Mouse (Mus musculus) layer of hippocampus, adult 8-10 months (tissue): ENCODE measurements around the gene Pick1. TPM values are rescaled to one million over a fixed set of nuclear protein-coding genes. Genes with fewer than 3 reads are reported as not detected.

Source experiments
- DNase-seq, 2 experiments: peaks; one replicate each; pipeline ENCODE4 v3.0.0; 2022; ENCODE audit warnings: low spot score in 2 of 2
- total RNA-seq, 4 experiments: library from RNA; stranded (reverse); gene quantifications; 2 replicates each; pipeline ENCODE4 v1.2.4; 2022

The Pick1 gene
- total RNA-seq, 4 experiments from 2014 or later = 46.2 to 63.5 (median 50.6) TPM

DNA sequence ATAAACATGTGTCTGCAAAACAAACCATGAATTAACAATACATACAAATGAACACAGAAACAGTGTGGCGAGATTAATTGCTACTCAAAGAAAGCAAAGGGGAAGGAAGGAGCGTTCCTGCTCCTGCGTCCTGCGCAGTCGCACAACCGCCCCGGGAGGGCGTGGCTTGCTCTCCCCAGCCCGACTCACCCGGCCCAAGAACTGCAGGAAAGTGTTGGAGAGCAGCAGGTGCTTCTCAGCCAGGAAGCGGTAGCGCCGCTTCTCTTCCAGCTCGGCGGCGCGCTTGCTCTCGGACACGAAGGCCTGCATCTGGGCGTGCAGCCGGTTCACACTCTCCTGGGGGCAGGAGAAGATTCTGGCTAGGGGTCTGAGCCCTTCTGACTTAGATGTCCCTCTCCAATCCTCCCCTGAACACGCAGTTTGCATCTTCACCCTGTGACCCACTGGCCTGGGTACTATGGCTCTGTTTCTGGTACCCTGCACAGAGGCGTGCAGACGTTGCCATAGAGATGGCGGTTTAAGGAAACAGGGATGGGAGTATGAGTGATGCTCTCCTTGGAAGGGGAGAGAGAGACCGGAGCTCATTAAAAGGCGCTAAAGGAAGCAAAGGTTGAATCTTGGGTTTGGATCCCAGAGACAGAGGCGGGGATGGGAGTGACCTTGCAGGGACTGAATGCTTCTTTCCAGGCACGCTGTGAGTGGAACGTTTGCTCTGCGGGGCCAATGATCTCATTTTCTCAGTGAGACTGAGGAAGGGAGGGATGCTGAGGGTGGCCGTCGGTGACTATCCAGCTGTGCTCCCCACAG lies 41.5 kb downstream of the Pick1 start:
- DNase-seq = no peak

DNA sequence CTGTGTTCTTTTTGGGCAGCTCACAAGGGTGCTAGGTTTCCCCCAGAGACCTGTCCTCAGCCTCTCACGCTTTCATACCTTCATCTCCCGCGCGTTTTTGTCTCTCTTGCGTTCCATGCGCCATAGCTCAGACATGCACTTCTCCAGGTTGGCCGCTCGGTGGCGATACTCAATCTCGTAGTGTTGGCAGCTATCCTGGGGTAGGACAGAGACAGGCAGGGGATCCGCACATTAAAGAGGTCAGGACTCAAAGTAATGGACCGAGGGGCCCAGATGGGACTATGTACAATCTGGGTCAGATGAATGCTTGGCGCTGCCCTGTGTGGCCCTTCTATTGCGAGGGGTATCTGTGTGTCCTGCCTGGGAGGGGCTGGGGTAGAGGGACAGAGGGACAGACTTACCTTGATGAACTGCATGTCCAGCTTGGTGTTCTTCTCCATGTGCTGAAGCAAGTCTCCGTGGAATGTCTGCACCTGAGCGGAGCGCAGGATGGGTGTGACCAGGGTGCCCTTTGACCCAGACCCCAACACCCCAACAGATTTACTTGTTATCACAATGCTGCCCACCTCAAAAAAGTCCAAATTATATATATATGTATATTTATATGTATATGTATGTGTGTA lies 42.3 kb downstream of the Pick1 start:
- DNase-seq = no peak

DNA sequence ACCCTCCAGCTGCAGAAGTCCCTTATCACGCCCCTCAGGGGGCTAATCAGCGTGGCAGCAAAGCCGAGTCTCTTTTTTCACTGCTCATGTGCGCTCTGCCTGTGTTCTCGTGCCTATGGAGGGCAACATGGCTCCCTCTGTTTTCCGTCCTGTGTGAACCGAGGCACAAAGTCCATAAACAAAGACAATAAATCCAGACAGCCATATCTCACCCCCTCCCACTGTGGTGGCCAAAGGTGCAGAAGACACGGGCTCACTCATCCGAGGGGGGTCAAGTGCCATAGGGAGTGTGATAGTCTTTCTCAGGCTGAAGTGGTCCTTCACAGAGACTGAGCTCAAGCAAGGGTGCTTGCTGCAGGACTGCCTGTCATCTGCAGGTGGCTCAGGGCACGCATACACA lies 44.0 kb downstream of the Pick1 start:
- no peak for DNase-seq

DNA sequence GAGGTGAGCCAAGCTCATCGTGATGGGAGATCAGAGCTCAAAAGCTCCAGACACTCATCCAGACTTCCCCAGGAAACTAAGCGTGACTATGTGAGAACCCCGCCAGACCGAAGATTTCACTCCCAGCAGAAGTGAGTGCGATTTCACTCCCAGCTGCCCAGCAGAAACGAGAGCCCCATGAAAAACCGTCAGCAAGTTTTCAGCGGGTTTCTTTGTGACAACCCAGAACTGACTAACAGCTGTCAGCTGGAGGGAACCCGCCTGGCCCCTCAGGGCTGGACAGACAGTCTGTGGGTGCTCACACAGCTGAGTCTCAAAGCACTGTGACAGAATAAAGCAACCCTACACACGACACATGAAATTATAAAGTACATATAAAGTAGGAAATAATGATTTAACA lies 48.8 kb downstream of the Pick1 start:
- DNase-seq = no peak

DNA sequence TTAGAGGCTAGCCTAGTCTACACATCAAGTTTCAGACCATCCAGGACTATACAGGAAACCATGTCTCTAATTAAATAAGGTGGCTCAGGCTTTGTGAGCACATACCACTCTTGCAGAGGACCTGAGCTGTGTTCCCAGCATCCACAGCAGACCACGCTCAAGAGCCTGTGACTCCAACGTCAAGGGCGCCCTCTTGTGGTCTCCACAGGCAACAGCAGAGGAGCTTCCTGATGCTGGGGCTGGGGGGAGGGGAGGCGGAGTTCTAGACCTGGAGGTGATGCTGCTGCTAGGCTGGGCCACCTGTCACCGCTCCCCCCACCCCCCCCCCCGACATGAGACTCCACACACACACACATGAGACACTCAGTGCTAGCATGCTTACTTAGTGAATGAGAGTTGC lies 51.2 kb downstream of the Pick1 start:
- no peak for DNase-seq

DNA sequence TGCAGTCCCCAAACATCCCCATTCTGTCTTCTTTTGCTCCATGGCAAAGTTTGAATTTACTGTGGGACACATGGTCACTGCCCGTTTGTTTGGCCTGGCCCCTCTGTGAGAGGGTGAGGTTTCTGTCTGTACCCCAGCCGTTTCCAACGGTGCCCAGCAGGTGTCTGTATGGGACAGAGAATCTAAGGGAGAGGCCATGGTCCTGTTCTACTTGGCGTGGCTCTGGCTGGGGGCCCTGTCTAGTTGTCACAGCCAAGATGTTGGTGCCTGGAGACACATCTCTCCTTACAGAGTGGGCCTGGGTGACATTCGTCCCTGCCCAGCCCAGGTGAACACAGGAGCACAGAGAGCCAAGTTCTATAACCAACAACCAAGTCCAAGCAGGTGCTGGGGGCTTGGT lies 51.9 kb downstream of the Pick1 start:
- no peak for DNase-seq

DNA sequence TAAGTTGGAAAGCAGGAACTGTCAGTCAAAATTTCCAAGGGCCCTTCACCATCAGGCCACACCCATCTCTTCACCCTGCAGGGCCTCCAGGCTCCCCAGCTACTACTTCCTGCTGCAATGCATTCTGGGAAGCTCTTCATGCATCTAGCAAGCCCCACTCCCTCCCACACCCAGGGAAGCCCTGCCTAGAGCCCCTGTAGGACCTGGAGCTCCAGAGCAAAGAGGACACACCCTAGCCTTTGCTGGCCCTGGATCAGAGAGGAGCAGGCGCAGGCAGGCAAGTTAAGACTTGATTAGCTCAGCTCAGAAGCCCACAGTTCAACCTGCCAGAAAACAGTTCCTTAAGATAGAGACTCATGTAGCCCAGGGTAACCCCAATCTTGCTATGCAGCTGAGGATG lies 52.4 kb downstream of the Pick1 start:
- no peak for DNase-seq

DNA sequence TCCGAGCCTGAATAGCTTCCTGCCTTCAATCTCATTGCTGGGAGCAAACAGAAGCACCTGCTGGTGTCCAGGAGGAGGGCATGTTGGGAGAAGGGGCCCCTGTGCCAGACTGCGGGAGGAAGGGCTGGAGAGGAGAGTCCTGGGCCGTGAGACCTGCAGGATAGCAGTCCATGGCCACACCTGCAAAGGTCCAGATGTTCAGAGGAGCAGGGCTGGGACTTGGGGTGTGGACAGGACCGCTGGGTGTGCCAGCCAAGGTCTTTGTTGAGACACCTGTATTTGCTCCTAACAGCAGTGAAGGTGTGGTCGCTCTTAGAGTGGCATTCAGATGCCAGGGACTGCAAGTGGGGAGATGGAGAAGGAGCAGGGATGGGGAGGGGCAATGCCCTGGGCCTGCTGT lies 53.5 kb downstream of the Pick1 start:
- DNase-seq = no peak

DNA sequence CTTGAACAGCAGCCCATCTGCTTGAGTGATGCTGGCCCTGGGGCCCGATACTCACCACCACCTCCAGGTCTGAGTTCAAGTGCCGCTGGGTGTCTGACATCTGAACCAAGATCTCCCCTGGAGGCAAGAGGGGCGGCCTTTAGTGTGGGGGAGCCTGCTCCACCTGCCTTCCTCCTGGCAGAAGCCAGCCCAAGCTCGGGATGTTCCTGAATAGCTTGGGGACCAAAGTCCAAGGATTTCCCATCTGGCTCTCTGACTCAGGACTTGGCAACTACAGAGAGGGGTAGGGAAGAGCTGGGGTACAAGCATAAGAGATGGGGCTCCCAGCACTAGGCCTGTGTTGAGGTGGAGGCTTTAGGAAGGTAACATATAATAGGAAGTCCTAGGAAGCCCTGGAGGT lies 54.4 kb downstream of the Pick1 start:
- DNase-seq = no peak

DNA sequence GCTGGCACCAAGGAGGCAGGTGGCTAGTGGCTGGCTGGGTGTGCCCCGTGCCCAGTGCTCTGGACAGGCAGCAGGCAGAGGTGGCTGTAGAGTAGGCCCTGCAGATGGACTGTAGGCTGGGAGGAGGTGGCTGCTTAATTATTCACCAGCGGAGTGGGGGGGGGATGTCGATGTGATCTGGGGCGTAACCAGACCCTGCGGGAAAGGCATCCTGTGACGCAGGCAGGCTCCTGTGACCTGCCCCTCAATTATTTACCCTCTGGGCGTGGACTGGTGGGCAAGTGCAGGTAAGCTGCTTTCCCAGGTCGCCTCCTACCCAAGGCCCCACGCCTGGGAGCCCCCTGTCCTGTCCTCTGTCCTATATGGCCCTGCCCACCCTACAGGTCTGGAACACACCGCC lies 56.4 kb downstream of the Pick1 start, which contains the start of gene Baiap2l2:
Baiap2l2 (minus strand) TSS at position 139 of the 400 bp plus-strand sequence.
- no peak for DNase-seq

DNA sequence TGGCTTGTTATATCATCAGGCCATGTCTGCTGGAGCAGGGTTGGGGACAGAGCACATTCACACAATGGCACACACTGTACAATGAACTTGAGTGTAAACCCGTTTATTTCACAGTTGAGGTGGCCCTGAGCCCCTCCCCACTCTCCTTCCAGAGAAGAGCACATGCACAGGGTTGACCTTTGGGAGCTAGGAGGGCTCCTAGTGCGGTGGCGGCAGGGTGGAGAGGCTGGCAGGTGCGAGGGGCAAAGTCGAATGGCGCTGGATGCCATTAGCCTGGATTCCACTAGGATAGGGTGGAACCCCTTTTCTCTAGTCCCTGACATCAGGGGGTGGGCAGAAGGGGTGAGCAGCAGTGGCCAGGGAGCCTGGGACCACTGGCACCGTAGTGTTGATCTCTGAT lies 57.2 kb downstream of the Pick1 start:
- no peak for DNase-seq

DNA sequence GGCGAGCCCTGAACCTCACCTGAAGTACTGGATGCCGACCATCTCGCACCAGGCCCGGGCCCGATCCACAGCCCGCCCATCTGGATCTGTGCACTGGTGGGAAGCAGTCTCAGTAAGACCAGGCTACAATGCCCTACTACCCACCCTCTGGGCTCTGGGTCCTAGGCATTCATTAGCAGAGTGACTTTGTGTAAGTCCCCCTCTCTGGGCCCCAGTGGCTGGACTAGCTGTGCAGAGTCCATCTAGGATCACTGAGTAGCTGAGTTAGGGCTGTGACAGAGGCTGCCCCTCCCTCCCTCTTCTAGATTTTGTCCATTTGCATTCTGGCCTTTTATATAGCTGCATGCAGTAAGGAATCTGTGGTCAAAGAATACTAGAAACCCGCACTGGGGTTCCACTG lies 58.1 kb downstream of the Pick1 start:
- DNase-seq = no peak

DNA sequence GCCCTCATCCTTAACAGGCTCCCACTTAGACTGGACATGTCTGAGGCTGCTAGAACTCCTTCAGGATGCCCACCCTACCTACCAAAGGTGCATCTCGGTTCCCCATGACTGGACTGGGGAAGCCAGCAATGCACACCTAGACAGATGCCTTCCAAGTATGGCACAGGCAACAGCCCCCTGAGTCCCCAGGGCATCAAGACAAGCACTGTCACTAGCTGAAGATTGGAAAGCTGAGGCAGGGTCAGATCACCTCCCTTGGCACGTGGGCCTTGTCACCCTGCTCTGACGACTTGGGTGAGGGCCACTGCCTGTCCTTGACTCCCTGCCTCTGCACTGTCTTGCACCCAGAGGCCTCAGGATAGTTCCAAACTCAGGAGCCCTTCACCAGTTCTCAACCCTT lies 59.4 kb downstream of the Pick1 start:
- DNase-seq = no peak

DNA sequence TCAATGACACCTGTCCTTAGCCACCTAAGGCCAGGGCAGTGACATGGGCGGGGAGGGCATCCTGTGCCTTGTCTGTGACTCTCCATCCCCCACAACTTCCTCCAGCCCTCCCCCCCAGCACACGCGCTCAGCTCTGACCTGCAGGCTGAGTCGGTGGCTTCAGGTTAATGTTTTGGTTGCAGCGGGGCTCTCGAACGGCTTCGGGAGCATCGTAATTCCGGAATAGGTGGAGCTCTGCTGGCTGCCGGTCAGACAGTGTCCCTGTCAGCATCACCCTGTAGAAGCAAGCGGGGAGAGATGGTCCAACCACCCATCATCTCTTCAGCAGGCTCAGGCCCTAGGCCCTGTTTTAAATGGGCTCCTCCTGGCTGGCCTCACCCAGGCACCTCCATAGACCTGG lies 60.5 kb downstream of the Pick1 start:
- no peak for DNase-seq

DNA sequence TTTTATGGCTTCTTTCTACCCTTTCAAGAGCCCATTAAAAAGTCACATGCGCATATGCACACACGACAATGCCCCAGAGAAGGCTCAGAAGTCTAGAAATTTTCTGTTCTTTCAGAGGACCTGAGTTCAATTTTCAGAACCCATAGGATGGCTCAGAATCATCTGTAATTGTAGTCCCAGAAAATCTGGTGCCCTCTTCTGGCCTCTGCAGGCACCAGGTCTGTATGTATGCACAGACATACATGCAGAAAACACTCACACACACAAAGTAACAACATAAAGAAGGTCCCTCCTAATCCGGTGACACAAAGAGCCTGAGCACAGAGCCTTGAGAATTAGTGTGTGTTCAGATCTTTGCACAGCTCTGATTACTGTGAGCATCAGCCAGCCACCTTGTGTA lies 61.4 kb downstream of the Pick1 start:
- no peak for DNase-seq

DNA sequence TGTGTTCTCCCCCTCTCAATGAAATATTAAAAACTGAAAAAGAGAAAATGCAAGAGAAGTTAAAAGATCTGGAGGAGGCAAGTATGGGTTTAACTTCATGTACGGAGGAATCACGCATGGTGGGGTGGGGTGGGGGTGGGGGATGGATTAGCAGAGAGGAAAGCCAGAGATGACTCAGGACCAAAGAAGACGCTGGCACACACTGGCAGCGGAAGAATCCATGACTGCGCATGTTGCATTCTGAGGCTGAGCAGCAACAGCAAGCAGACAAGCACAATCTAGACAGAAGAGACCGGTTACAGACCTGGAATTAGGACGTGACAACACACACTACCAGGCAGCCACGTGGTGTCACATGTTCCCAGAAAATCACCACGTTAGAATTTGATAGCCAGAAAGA lies 63.8 kb downstream of the Pick1 start:
- DNase-seq = no peak

DNA sequence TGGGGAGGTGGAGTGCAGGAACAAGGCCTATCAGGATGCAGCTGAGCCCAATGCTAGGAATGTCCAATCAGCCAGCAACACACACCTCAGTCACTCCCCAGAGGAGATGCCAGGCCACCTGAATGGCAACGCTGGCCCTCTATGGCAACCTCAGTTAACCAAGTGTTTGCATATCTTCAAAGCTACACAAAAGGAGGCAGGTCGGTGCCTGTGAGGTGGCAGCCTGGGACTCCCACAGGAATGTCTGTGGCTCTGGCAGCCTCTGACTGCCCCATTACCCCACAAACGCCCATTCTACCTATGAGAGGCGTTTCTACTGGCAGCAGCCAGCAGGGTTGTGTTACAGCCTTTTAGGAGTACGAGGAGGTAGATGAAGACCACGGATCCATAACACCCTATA lies 69.6 kb downstream of the Pick1 start:
- no peak for DNase-seq

Other genes with a start within 250 kb of the Pick1 start
- gene H1f0, start 200.7 kb upstream of the Pick1 start, total RNA-seq = 10 to 100 TPM; 73.6 to 88.0 (median 81.8) TPM
- gene Galr3, start 187.3 kb upstream of the Pick1 start, total RNA-seq = 1 to 10 TPM in 1 of 4 experiments, under 1 TPM in 1, not detected in 2; 0.81 to 1.0 TPM
- gene Ankrd54, start 166.3 kb upstream of the Pick1 start, total RNA-seq = 10 to 100 TPM; 17.3 to 23.9 (median 18.2) TPM
- 10 to 100 TPM; 76.9 to 82.0 (median 77.9) TPM for gene Eif3l, start 154.0 kb upstream of the Pick1 start, total RNA-seq
- 10 to 100 TPM; 36.0 to 40.9 (median 38.3) TPM for gene Micall1, start 120.3 kb upstream of the Pick1 start, total RNA-seq
- gene Polr2f, start 88.2 kb upstream of the Pick1 start, total RNA-seq = 100 to 1,000 TPM in 1 of 4 experiments, 10 to 100 TPM in 3; 78.1 to 105 (median 92.0) TPM
- gene 1700088E04Rik, start 87.9 kb upstream of the Pick1 start, total RNA-seq = 10 to 100 TPM in 3 of 4 experiments, 1 to 10 TPM in 1; 9.4 to 12.9 (median 11.1) TPM
- 10 to 100 TPM; 34.6 to 40.4 (median 37.8) TPM for gene Sox10, start 63.9 kb upstream of the Pick1 start, total RNA-seq
- under 1 TPM; 0.20 to 0.77 (median 0.49) TPM for gene Gm49486, start 218 bp downstream of the Pick1 start, total RNA-seq
- under 1 TPM in 1 of 4 experiments, not detected in 3; 0.30 TPM for gene Slc16a8, start 25.6 kb downstream of the Pick1 start, total RNA-seq
- gene Baiap2l2, start 56.4 kb downstream of the Pick1 start, total RNA-seq = 10 to 100 TPM in 2 of 4 experiments, 1 to 10 TPM in 2; 1.5 to 19.3 (median 10.9) TPM
- gene Pla2g6, start 99.2 kb downstream of the Pick1 start, total RNA-seq = 10 to 100 TPM; 21.0 to 24.8 (median 23.8) TPM
- 1 to 10 TPM; 1.2 to 3.7 (median 2.3) TPM for gene Maff, start 117.4 kb downstream of the Pick1 start, total RNA-seq
- 10 to 100 TPM; 52.5 to 66.5 (median 57.2) TPM for gene Tmem184b, start 174.4 kb downstream of the Pick1 start, total RNA-seq
- gene Csnk1e, start 226.4 kb downstream of the Pick1 start, total RNA-seq = 100 to 1,000 TPM; 112 to 137 (median 123) TPM